Mouse (Mus musculus) layer of hippocampus, postnatal 36 days (tissue): Measurements from ENCODE around the gene Col9a3. TPM values are rescaled to one million over a fixed set of nuclear protein-coding genes. Genes with fewer than 3 reads are reported as not detected.

Experiments used
- DNase-seq, 2 experiments: peaks; one replicate each; pipeline ENCODE4 v3.0.0; 2022
- total RNA-seq, 2 experiments: library from RNA; stranded (reverse); gene quantifications; 2 replicates each; pipeline ENCODE4 v1.2.3; 2021

The Col9a3 gene
- 10 to 100 TPM in 1 of 2 experiments, 1 to 10 TPM in 1; 9.3 to 13.9 TPM for total RNA-seq

- no peak for DNase-seq
Observed at GRCm38 (mm10) chr2:180597490-180597889, at the start of gene Col9a3. Col9a3 (plus strand) TSS chr2:180597790.

GRCm38 (mm10) chr2:180552340-180552739, 45.2 kb upstream of the Col9a3 start:
- DNase-seq, result no peak

DNA sequence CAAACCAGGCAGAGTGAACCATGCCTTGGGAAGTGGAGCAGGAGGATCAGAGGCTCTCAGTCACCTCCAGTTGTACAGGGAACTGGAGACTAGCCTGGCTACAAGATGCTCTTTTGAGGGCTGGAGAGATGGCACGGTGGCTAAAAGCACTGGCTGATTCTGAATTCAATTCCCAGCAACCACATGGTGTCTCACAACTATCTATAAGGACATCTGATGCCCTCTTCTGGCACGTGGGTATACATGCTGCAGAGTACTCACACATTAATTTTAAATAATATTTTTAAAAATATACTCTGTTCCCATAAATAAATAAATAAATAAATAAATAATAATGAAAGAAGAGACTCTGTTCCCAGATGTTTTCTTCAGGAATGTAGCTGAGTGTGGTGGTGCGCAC, 42.4 kb upstream of the Col9a3 start:
- no peak for DNase-seq

- no peak for DNase-seq
Observed at GRCm38 (mm10) chr2:180556470-180556869, 41.1 kb upstream of the Col9a3 start.

DNA sequence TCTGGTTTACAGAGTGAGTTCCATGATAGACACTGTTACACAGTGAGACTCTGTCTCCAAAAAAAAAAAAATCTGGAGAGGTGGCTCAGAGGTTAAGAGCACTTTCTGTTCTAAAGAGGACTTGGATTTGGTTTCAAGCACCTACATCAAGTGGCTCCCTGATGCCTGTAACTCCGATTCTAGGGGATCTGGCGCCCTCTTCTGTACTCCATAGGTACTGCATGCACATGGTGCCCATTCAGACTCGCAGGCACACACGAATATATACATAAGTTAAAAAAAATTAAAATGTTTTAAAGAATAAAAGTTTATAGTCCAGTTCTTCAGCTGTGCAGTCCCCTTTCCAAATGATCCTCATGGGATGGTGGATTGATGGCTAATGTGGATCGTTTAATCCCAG, 37.3 kb upstream of the Col9a3 start:
- DNase-seq, result no peak

GRCm38 (mm10) chr2:180562146-180562545, 35.4 kb upstream of the Col9a3 start:
- DNase-seq, result no peak

- no peak for DNase-seq
Observed at GRCm38 (mm10) chr2:180563296-180563695, 34.3 kb upstream of the Col9a3 start.

- no peak for DNase-seq
Observed at GRCm38 (mm10) chr2:180563841-180564240, 33.7 kb upstream of the Col9a3 start.

GRCm38 (mm10) chr2:180566240-180566913, 31.2 kb upstream of the Col9a3 start:
- DNase-seq, result no peak

GRCm38 (mm10) chr2:180569028-180569643, 28.5 kb upstream of the Col9a3 start:
- DNase-seq, result no peak

GRCm38 (mm10) chr2:180576482-180576881, 21.1 kb upstream of the Col9a3 start:
- no peak for DNase-seq

DNA sequence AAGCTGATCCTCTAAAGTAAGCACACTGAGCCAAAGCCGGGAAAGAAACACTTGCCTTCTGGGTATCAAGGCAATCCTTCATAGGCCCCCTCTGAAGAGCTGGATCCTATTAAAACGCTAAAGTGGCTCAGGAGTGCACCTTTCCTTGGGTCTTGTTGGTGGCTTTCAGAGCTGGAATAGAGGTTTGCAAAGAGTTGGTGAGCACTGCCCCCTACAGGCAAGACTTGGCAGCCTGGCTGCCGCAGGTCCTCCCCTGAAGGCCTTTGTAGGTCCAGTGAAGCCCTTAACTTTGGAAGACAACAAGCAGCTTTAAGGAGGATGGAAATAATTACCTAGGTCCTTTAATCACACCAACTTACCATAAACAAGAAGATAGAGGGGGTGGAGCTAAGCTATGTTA, 18.9 kb upstream of the Col9a3 start:
- peak; percentile 68 to 71 for DNase-seq

DNA sequence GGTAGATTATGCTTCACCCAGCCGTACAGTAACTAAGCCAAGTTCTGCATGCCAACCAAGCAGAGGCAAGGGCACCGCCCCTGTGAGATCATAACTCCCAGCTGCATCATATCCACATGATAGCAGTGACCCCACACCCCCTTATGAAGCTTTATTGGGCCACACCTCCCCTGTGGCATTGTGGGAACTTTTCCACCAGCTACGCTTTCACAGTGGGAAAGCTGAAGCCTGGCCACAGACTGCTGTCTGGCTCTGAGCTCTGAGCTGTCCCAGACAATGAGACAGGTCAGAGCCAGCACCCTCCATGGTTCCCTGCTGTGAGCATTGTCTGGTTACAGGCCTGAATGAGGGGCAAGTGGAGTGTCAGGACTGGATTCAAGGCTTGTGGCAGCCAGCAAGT, 16.6 kb upstream of the Col9a3 start, which contains the start of gene Mrgbp:
Mrgbp (plus strand) TSS at position 303 of the 400 bp plus-strand sequence.
- DNase-seq, result no peak

DNA sequence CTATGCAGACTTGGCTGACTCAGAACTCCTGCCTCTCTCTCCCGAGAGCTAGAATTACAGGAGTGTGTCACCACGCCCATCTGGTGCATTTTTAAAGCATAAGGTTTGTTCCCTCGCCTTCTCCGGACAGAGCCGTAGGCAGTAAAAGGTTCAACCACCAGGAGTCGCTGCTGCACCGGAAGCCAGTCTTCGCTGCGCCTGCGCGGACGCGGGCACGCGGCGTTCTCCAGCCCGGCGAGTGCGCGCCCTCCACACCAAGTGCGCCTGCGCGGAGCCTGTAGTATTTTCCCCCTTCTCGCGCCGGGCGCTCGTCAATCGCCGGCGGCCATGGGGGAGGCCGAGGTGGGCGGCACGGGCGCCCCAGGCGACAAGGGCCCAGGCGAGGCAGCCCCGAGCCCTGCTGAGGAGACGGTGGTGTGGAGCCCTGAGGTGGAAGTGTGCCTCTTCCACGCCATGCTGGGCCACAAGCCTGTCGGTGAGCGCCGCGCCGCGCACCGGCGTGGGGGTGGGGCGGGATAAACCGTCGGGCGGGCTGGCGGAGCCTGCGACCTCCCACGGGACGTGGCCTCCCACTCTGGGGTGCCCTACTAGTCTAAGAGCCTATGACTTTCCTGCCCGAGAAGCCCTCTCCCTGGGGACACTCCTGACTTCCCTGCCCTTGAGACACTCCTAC, 15.0 kb upstream of the Col9a3 start:
- peak; percentile 96 to 98 for DNase-seq

- DNase-seq, result no peak
Observed at GRCm38 (mm10) chr2:180583154-180583507, 14.5 kb upstream of the Col9a3 start.

DNA sequence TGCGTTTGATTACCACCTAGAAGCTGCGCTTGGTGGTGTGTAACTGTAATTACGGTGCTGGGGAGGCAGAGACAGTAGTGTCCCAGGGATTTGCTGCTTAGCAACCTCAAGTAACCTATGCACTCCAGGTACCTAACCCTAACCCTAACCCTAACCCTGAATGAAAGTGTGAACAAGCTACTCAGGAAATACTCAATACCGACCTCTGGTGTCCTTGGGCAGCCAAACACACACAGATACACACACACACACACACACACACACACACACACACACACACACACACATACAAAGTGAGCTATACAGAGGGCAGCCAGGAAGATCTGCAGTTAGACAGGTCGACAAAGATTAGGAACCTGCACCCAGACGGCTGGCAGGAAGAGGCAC, 8.9 kb upstream of the Col9a3 start:
- DNase-seq, result no peak

GRCm38 (mm10) chr2:180589123-180589831, 8.3 kb upstream of the Col9a3 start, which contains the start of gene Ogfr:
Ogfr (plus strand) TSS chr2:180589245.
- DNase-seq, result peak; percentile 77

- DNase-seq, result peak in 1 of 2 experiments; percentile 40
Observed at GRCm38 (mm10) chr2:180598157-180598705, 641 bp downstream of the Col9a3 start.

- DNase-seq, result peak; percentile 14 to 31
Observed at GRCm38 (mm10) chr2:180600569-180601021, 3.0 kb downstream of the Col9a3 start.

- no peak for DNase-seq
Observed at GRCm38 (mm10) chr2:180604781-180605180, 7.2 kb downstream of the Col9a3 start.

DNA sequence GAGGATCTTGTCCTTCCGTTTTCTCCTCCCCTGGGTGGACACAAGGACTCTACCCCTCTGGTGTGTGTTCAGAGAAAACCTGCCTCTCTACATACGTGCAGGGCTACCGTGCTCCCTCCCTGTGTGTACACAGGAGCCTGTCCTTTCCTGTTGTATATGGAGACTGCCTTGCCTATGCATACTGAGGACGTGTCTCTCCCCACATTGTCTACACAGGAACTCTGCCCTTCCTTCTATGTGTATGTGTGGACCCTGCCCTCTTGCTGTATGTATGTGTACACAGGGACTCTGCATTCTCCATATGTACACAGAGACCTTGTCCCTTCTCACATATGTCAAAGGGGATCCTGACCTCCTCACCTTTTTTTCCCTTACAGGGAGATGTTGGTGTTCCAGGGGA, 12.7 kb downstream of the Col9a3 start:
- no peak for DNase-seq

DNA sequence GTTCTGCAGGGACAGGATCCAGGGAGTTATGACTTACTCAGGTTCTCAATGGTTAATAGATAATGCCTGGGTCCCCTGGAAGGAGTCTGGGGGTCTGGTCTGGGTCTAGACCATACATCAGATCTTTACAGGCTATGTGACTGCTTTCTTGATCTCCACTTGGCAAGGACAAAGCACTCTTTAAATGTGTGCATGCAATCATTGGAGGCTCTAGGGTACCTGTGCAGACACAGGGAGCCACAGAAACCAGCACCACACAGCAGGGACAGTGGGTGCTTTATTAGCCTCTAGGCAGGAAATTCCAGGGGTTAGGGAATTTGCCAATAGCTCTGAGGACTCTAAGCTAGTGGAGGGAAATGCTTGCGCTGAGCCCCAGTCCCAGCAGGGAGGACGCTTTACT, 14.3 kb downstream of the Col9a3 start:
- no peak for DNase-seq
